Mouse (Mus musculus) liver, embryonic 14.5 days (tissue): Measurements from ENCODE around the gene 4833423E24Rik. TPM values are rescaled to one million over a fixed set of nuclear protein-coding genes. Genes with fewer than 3 reads are reported as not detected.

Experiments
- ATAC-seq: fragments of 200-750 bp; cut with Nextera tagmentation; 2 replicates; pipeline ENCODE4 v1.8.0; 2017; ENCODE audit warnings: moderate number of reproducible peaks, mild to moderate bottlenecking, moderate library complexity; ENCODE audit not compliant: insufficient read depth
- DNase-seq, 3 experiments: peaks; one replicate each; pipeline ENCODE4 v3.0.0-alpha.2; 2012 to 2013; ENCODE audit warnings: low read depth in 3 of 3, low spot score in 3 of 3
- H3K27ac ChIP-seq: fragments of 300-500 bp; sonication (generic); 2 replicates; pipeline ENCODE4 v1.5.1; 2014; ENCODE audit warnings: moderate library complexity, mild to moderate bottlenecking, control low read depth, inconsistent platforms
- H3K27me3 ChIP-seq: fragments of 300-500 bp; sonication (generic); 2 replicates; pipeline ENCODE4 v1.6.1; 2014; ENCODE audit warnings: mild to moderate bottlenecking, low read length, moderate library complexity; ENCODE audit not compliant: control insufficient read depth, insufficient read depth
- H3K36me3 ChIP-seq: fragments of 300-500 bp; sonication (generic); replicated peaks from 2 replicates; pipeline ENCODE4 v1.6.1; 2014; ENCODE audit warnings: low read depth; ENCODE audit not compliant: control insufficient read depth, insufficient read depth
- H3K4me1 ChIP-seq, 2 experiments: fragments of 200-500 bp in 1 of 2; fragments of 300-500 bp in 1 of 2; sonication (generic) in 1 of 2; replicated peaks; 2 replicates each; pipeline ENCODE4 v1.6.1; 2012 to 2014; ENCODE audit warnings: antibody characterized with exemption in 1 of 2, inconsistent platforms in 1 of 2, low read length in 1 of 2; ENCODE audit not compliant: control insufficient read depth in 2 of 2, insufficient read depth in 2 of 2
- H3K4me2 ChIP-seq: fragments of 300-500 bp; sonication (generic); 2 replicates; pipeline ENCODE4 v1.6.1; 2014; ENCODE audit warnings: low read depth, mild to moderate bottlenecking, control low read depth, moderate library complexity
- H3K4me3 ChIP-seq, 2 experiments: fragments of 200-500 bp in 1 of 2; fragments of 300-500 bp in 1 of 2; sonication (generic) in 1 of 2; 2 replicates each; pipeline ENCODE4 v1.5.1; 2012 to 2014; ENCODE audit warnings: low read depth in 2 of 2, low read length in 2 of 2, mild to moderate bottlenecking in 2 of 2, control low read depth in 1 of 2, inconsistent platforms in 1 of 2, moderate library complexity in 1 of 2; ENCODE audit not compliant: insufficient read depth in 1 of 2
- H3K9ac ChIP-seq: fragments of 300-500 bp; sonication (generic); replicated peaks from 2 replicates; pipeline ENCODE4 v1.6.1; 2014; ENCODE audit warnings: mild to moderate bottlenecking, control low read depth, moderate library complexity
- H3K9me3 ChIP-seq: fragments of 300-500 bp; sonication (generic); 2 replicates; pipeline ENCODE4 v1.6.1; 2016; ENCODE audit warnings: low read length, mixed read lengths; ENCODE audit not compliant: control insufficient read depth
- CTCF ChIP-seq: IDR thresholded peaks from 2 replicates; pipeline ENCODE4 v1.5.1; 2016; ENCODE audit warnings: antibody characterized with exemption, low read depth, control low read depth
- EP300 ChIP-seq: IDR thresholded peaks from 2 replicates; pipeline ENCODE4 v1.6.1; 2016; ENCODE audit warnings: antibody characterized with exemption, low read depth
- WGBS: fragments of 180-500 bp; shearing (Covaris S2); extraction: QIAGEN DNeasy Blood & Tissue Kit; methylation state at CpG from one replicate; pipeline ENCODE4 v1.1.7; 2014; ENCODE audit not compliant: insufficient replicate concordance; 5-methylcytosine and 5-hydroxymethylcytosine counted together
- polyA plus RNA-seq, 2 experiments: library from polyadenylated mRNA; depleted of rRNA in 1 of 2; stranded (reverse) in 1 of 2; unstranded in 1 of 2; fragments of >200 nt; fragmentation: Nextera tagmentation in 1 of 2; extraction: Ambion mirVana in 1 of 2; gene quantifications; 2 replicates each; pipeline versions ENCODE4 v1.2.1 to v1.2.3; 2012 to 2014

Gene 4833423E24Rik
- polyA plus RNA-seq (2012; rRNA removed) (not detected in 2 replicates), polyA plus RNA-seq (2014; fragmentation: Nextera tagmentation; extraction: Ambion mirVana) (not detected in 2 replicates)

DNA sequence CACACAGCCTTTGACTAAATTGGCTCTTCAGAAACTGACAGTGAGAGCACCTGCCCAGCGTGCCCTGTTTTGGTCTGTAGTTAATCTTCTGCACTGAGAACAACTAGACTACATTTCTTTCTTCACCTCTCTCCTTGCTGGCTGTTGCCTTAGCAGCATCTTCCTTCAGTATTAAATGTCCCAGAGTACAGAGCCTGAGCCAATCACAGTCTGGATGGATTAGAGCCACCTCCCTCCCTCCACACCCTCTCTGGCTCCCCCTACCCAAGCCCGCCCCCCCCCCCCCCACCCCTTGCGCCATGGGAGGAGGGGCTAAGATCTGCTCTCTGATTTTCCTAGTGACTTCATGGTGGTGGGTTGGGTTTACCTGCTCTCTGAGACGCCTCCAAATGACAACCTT is at the start of gene 4833423E24Rik:
4833423E24Rik (minus strand) TSS at position 146 of the 400 bp plus-strand sequence.
- Histone ChIP-seq H3K36me3 (no peaks in the 10 kb centered on the region), H3K4me1 (no peaks in the 10 kb centered on the region), H3K4me3 (no peak within 1 kb of the TSS), H3K4me2 (no peak within 1 kb of the TSS), H3K27ac (no peak within 1 kb of the TSS), H3K9me3 (no peaks in the 10 kb centered on the region), H3K9ac (no peak within 1 kb of the TSS), H3K27me3 (no peaks in the 10 kb centered on the region)
- TF ChIP-seq EP300 (no peak), CTCF (no peak)
- WGBS: 20% methylated on average over 3 of the region's 4 CpGs
- ATAC-seq (no peak), DNase-seq (no peak)

- H3K4me2 ChIP-seq: no peak overlapping the region
- H3K4me3 ChIP-seq: no peak overlapping the region
- no peaks in the 10 kb centered on the region for H3K4me1 ChIP-seq
- H3K27ac ChIP-seq: no peak overlapping the region
- H3K9me3 ChIP-seq: no peaks in the 10 kb centered on the region
- TF ChIP-seq CTCF: peak; percentile 55
- TF ChIP-seq EP300: no peak
- 29% methylated on average over 4 of the region's 4 CpGs for WGBS
- ATAC-seq (no peak), DNase-seq (peak in 1 of 3 experiments; percentile 3)
- no peaks in the 10 kb centered on the region for H3K36me3 ChIP-seq
- H3K27me3 ChIP-seq: no peaks in the 10 kb centered on the region
- no peak overlapping the region for H3K9ac ChIP-seq
Measured at GRCm38 (mm10) chr2:85561187-85561586, 42.4 kb upstream of the 4833423E24Rik start.

DNA sequence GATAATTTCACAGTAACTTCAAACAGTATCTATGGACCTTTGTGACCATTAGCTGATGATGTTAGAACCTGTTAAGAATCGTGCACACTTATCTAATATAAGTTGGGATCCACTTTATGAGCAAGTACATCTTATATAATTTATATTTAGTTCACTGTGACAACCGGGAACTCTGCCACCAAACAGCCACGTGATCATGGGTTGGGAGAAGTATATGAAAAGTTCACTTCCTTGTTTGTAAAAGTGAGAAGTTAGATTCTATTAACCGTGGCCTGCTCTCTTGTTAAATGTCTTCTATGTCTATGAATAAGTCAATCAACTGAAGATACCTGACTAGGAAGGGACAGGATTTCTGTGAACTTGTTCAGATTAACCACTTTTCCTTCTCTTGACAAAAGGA is 41.4 kb upstream of the 4833423E24Rik start:
- DNase-seq: no peak
- no peak overlapping the region for H3K27ac ChIP-seq
- no peaks in the 10 kb centered on the region for H3K27me3 ChIP-seq
- H3K9ac ChIP-seq: no peak overlapping the region
- 36% methylated on average over 4 of the region's 4 CpGs for WGBS
- no peak overlapping the region for H3K4me3 ChIP-seq
- no peaks in the 10 kb centered on the region for H3K4me1 ChIP-seq
- H3K4me2 ChIP-seq: no peak overlapping the region
- TF ChIP-seq EP300 (no peak), CTCF (no peak)
- ATAC-seq: no peak
- H3K36me3 ChIP-seq: no peaks in the 10 kb centered on the region
- no peaks in the 10 kb centered on the region for H3K9me3 ChIP-seq

DNA sequence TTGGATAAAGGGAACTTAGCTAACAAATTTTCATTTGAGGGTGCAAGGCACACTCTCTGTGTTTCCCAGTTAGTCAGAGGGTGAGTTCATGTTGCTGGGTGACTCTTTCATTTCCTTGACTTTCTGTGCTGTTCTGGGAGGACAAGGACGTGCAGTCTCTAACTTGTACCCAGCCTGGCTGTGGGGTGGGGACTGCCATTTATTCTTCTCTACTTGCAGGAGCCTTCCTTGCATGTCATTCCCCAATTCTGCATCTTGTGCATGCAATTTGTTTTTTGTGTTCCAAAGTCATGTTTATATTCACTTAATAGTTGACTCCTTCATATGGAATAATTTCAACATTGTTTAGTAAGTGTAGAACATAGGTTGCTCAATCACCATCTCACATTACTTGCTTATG is 36.0 kb upstream of the 4833423E24Rik start:
- H3K27me3 ChIP-seq: no peaks in the 10 kb centered on the region
- H3K9me3 ChIP-seq: no peaks in the 10 kb centered on the region
- H3K27ac ChIP-seq: no peak overlapping the region
- no peaks in the 10 kb centered on the region for H3K36me3 ChIP-seq
- DNase-seq (no peak), ATAC-seq (no peak)
- H3K4me2 ChIP-seq: no peak overlapping the region
- no peak overlapping the region for H3K4me3 ChIP-seq
- WGBS: 37% methylated on average over 1 of the region's 1 CpGs
- no peaks in the 10 kb centered on the region for H3K4me1 ChIP-seq
- TF ChIP-seq EP300 (no peak), CTCF (no peak)
- H3K9ac ChIP-seq: no peak overlapping the region

DNA sequence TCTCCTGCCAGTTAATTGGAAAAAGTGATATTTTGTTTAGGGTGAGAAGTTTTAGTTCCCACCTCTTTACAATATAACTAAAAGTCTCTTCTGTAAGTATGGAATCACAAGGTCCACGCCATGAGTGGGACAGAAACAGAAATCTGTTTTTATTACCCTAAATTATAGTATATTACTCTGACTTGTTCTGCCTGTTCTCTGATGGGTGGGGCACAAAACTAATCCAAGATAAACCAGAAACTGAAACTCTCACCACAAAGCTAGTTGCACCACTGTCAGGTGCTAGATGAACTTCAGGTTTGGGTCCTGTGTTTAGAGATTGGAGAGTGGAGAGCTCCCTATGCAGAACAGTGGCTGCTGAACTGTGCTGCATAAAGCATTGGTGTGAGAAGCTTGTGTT is 15.1 kb upstream of the 4833423E24Rik start:
- Histone ChIP-seq H3K4me1 (no peaks in the 10 kb centered on the region), H3K9ac (no peak overlapping the region), H3K27me3 (no peaks in the 10 kb centered on the region), H3K27ac (no peak overlapping the region), H3K36me3 (no peaks in the 10 kb centered on the region), H3K4me3 (no peak overlapping the region), H3K9me3 (no peaks in the 10 kb centered on the region), H3K4me2 (no peak overlapping the region)
- TF ChIP-seq EP300 (no peak), CTCF (no peak)
- no peak for ATAC-seq
- 44% methylated on average over 1 of the region's 1 CpGs for WGBS
- no peak for DNase-seq
